Mouse (Mus musculus) kidney, adult 2 months (tissue): ENCODE results near the gene Vwce.

Source experiments
- CTCF ChIP-seq: fragments of 200-500 bp; conservative IDR thresholded peaks from 2 replicates; pipeline ENCODE4 v1.5.1; 2011; ENCODE audit warnings: low read depth, mild to moderate bottlenecking, control low read depth, low read length, moderate library complexity, mixed read lengths; ENCODE audit not compliant: insufficient read depth, insufficient read length
- POLR2A ChIP-seq: fragments of 200-500 bp; IDR thresholded peaks from one replicate; pipeline ENCODE4 v1.6.1; 2011; ENCODE audit warnings: low read depth, low read length, control low read depth

DNA sequence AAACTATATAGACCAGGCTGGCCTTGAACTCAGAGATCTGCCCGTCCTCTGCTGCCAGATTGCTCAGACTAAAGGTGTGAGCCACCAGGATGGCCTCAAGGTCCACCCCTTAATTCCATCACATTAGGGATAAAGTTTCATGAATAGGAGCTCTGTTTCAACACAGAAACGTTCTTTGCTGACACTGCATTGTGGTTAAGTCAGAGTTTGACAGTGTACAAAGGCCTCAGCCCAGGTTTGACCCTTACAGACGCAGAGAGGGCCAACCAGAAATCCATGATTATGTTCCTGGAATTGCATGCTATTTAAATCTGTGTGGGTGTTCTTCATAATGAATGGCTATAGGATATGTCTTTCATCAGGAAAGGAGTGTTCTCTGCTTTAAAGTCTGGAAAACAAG is 43.7 kb upstream of the Vwce start:
- TF ChIP-seq CTCF: no peak
- no peak for TF ChIP-seq POLR2A
